Mouse (Mus musculus): ENCODE results near the gene Slc30a1.

DNA sequence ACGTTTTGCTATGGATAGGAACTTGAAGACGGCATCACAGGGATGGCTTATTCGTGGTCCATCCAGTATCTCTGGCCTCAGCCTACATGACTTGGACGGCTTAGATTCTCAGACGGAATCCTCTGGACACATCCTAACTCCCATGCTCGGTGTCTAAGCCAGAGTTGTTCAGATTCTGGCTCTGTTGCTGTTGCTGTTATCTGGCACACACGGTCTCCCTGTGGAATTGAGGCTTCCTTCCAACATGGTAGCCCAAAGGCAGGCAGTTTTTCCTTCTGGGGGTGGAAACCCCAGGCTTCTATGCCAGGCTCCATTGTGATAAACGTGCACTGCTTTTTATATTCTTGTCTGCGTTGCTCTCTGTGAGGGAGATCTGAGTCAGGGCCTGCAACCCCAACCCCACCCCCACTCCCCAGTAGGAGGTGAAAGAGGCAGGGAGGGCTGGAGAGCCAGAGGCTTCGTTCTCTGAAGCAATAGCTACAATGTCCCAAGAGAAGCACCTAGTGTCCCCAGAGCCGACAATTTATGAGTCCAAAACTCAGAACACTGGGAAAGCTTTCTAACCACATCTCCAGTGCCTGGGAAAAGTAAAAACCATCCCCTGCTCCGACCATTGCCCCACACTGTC is 23.4 kb downstream of the Slc30a1 start:
- no peak for TF ChIP-seq GATA1 (IDR thresholded peaks at IDR 0.05; ENCODE audit: borderline replicate concordance, low read length)
- TF ChIP-seq CTCF (IDR thresholded peaks at IDR 0.05; ENCODE audit: low read depth, low read length), result no peak
- no peak for TF ChIP-seq TAL1 (conservative IDR thresholded peaks at IDR 0.05; ENCODE audit: low read depth, low read length)
- no peak for TF ChIP-seq POLR2AphosphoS5 (IDR thresholded peaks at IDR 0.05; ENCODE audit: insufficient replicate concordance, low read depth, low read length)
- TF ChIP-seq GATA2 (IDR thresholded peaks at IDR 0.05; ENCODE audit: borderline replicate concordance, low read depth, low read length), result no peak
